Mouse (Mus musculus) cortical plate, adult 2 months (tissue): ENCODE measurements at regions not wholly inside any gene's neighbourhood (a gene's known extent, or its start where the extent isn't known, plus 50 kb on each side); places are given as distances from the start of the nearest gene placed in this dataset.

ENCODE experiments used
- CTCF ChIP-seq: fragments of 200-500 bp; IDR thresholded peaks from 2 replicates; pipeline ENCODE4 v1.5.1; 2011; ENCODE audit warnings: mild to moderate bottlenecking, control low read depth, low read length; ENCODE audit not compliant: insufficient read depth; ENCODE audit errors: extremely low read depth
- POLR2A ChIP-seq: fragments of 200-500 bp; IDR thresholded peaks from 2 replicates; pipeline ENCODE4 v1.6.1; 2011; ENCODE audit warnings: mild to moderate bottlenecking, low read length, control low read depth; ENCODE audit not compliant: insufficient read depth; ENCODE audit errors: extremely low read depth

DNA sequence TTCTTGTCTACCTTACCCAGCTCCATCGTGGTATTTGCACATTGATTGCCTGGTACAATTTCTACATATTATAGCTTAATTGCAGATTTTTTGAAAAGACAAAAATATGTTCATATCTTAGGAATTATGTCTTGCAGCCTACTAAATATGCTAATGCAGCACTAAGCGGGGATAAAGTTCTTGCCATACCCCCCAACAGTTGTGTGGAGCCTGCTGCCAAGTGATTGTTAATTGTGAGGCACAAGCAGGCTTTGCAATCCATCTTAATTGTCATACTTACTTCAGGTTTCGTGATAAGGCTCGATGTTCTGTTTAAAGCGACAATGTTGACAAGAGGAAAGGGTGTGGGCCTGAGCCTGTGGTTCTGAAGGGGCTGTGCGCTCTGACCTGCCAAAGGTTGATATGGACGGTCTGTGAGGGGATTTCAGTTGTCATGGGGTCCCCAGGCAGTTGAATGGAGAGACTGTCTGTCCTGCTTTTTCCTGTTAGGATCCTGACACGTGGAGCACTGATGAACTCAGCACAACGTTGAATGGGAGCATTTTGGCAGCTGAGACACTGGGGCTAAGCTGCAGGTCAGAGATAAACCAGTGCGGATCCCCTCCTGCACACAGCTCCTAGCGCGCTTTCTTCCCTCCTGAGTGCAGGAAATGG lies 54.5 kb upstream of the Zeb2 start:
- TF ChIP-seq CTCF (no peak), POLR2A (no peak)
